Mouse (Mus musculus): ENCODE measurements around the gene Got1.

DNA sequence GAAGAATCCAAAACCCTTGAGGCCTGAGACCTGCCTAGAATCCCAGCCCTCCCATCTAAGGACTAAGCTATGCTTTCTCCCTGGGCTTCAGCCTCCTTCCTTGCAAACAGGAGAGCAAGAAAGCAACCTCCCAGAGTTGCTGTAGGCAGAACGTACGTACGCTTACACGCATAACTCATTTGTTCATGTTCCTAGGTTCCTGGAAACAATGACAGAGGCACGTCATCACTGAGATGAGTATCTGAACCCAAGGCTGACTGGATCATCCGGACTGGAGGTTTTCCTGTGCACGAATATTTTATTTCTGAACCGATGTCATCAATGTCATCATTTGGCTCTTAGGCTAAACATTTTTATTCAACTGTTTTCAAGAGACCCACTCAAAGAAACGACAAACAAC, 2.4 kb downstream of the Got1 start:
- TF ChIP-seq CTCF (IDR thresholded peaks at IDR 0.05), result no peak
- no peak for TF ChIP-seq EP300 (IDR thresholded peaks at IDR 0.05)

Data from lung, postnatal 0 days (tissue).